Mouse (Mus musculus): Measurements from ENCODE around the gene Kcnd1. TPM values are rescaled to one million over a fixed set of nuclear protein-coding genes. Genes with fewer than 3 reads are reported as not detected.

The Kcnd1 gene
- total and polyA plus RNA-seq, 2 experiments, result 0.11 TPM; not detected in 1

- no peak overlapping the region for H3K4me3 ChIP-seq (ENCODE audit: insufficient read depth, low read depth, low read length)
- no peak overlapping the region for H3K27ac ChIP-seq (replicated peaks; ENCODE audit: insufficient read depth, low read depth, low read length)
- no peaks in the 10 kb centered on the region for H3K4me1 ChIP-seq (ENCODE audit: control insufficient read depth, insufficient read depth, low read length)
- H3K9ac ChIP-seq (ENCODE audit: low read depth, low read length), result no peak overlapping the region
- TF ChIP-seq POLR2A (IDR thresholded peaks at IDR 0.05; ENCODE audit: extremely low read depth, insufficient read depth, low read length) (no peak), CTCF (IDR thresholded peaks at IDR 0.05; ENCODE audit: low read depth, low read length) (no peak)
- DNase-seq (ENCODE audit: extremely low read depth, low read depth, low spot score), result no peak
- no peaks in the 10 kb centered on the region for H3K79me2 ChIP-seq (ENCODE audit: control insufficient read depth, insufficient read depth, low read length)
- H3K27me3 ChIP-seq (ENCODE audit: control insufficient read depth, insufficient read depth, low read length), result no peaks in the 10 kb centered on the region
- 31% methylated on average over 3 of the region's 3 CpGs for WGBS
- H3K36me3 ChIP-seq (ENCODE audit: control insufficient read depth, insufficient read depth, low read length), result no peaks in the 10 kb centered on the region
Measured at GRCm38 (mm10) chrX:7779294-7779693, 42.8 kb upstream of the Kcnd1 start.

DNA sequence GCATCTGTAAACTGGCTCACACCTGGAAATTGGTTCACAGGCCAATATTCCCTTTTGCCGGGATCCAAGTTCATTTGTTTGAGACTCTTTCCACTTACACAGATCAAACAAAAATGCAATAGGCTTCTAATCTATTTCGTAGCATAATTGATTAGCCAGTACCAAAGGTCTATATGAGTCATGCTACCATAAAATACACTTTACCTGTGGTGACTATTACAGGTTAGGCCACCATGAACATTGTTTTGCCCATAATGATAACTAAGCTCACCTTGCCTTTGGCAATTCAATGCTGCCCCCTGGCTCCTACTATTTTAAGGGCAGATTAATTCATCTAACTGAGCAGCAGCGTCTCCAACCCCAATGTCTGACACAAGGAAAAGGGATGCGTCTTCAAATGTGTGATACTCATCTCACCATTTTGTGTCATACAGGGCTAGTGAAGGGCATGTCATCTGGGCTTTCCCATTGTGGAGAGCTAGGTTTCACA, 39.4 kb upstream of the Kcnd1 start:
- H3K27ac ChIP-seq (replicated peaks; ENCODE audit: insufficient read depth, low read depth, low read length), result no peak overlapping the region
- H3K36me3 ChIP-seq (ENCODE audit: control insufficient read depth, insufficient read depth, low read length), result no peaks in the 10 kb centered on the region
- no peak for DNase-seq (ENCODE audit: extremely low read depth, low read depth, low spot score)
- H3K4me3 ChIP-seq (ENCODE audit: insufficient read depth, low read depth, low read length), result no peak overlapping the region
- no peak overlapping the region for H3K9ac ChIP-seq (ENCODE audit: low read depth, low read length)
- H3K4me1 ChIP-seq (ENCODE audit: control insufficient read depth, insufficient read depth, low read length), result no peaks in the 10 kb centered on the region
- H3K79me2 ChIP-seq (ENCODE audit: control insufficient read depth, insufficient read depth, low read length), result no peaks in the 10 kb centered on the region
- WGBS, result 50% methylated on average over 4 of the region's 4 CpGs
- TF ChIP-seq POLR2A (IDR thresholded peaks at IDR 0.05; ENCODE audit: extremely low read depth, insufficient read depth, low read length), result no peak
- H3K27me3 ChIP-seq (ENCODE audit: control insufficient read depth, insufficient read depth, low read length), result no peaks in the 10 kb centered on the region

DNA sequence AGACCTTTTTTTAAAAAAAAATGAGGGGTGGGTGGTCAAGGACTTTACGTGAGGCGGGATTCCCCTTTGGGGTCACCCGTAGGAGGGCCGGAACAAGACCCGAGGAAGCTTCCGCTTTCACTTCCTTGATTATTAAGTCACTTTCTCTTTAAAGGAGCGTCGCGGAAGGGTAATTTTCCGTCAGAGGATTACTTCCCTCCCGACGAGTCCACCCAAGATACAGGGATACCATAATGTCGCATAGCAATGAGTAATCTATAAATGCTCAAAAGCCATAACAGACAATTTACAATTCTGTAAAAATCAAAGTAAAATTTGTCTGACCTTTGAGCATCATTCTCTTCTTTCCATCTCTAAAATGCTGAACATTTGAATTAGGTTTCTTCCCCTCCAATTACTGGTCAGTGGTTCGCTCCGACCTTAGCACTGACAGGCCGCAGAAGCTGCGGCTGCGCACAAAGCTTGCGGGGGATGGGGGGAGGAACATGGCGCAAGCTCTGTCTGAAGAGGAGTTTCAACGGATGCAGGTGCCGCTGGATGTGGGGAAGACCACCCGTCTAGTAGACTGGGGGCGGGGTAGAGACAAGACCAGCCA, 32.5 kb upstream of the Kcnd1 start, which contains the start of gene Gripap1:
TSS of gene Gripap1 (plus strand) at position 224 of the 595 bp plus-strand sequence.
- H3K27me3 ChIP-seq (ENCODE audit: control insufficient read depth, insufficient read depth, low read length), result no peaks in the 10 kb centered on the region
- TF ChIP-seq CTCF (IDR thresholded peaks at IDR 0.05; ENCODE audit: low read depth, low read length) (no peak), POLR2A (IDR thresholded peaks at IDR 0.05; ENCODE audit: extremely low read depth, insufficient read depth, low read length) (peak; percentile 44; the same call in 1 of the 2 replicates)
- peak; percentile 89 for DNase-seq (ENCODE audit: extremely low read depth, low read depth, low spot score)
- H3K27ac ChIP-seq (replicated peaks; ENCODE audit: insufficient read depth, low read depth, low read length), result peak within 1 kb of the TSS; percentile 60
- WGBS, result under 1% methylated on average over 24 of the region's 24 CpGs
- peak within 1 kb of the TSS; percentile 84 for H3K4me3 ChIP-seq (ENCODE audit: insufficient read depth, low read depth, low read length)
- peaks cover 7% of the 10 kb centered on the region; the same call in 1 of the 2 replicates for H3K4me1 ChIP-seq (ENCODE audit: control insufficient read depth, insufficient read depth, low read length)
- no peaks in the 10 kb centered on the region; the same call in 1 of the 2 replicates for H3K79me2 ChIP-seq (ENCODE audit: control insufficient read depth, insufficient read depth, low read length)
- H3K36me3 ChIP-seq (ENCODE audit: control insufficient read depth, insufficient read depth, low read length), result peaks cover 6% of the 10 kb centered on the region
- peak within 1 kb of the TSS; percentile 79 for H3K9ac ChIP-seq (ENCODE audit: low read depth, low read length)

DNA sequence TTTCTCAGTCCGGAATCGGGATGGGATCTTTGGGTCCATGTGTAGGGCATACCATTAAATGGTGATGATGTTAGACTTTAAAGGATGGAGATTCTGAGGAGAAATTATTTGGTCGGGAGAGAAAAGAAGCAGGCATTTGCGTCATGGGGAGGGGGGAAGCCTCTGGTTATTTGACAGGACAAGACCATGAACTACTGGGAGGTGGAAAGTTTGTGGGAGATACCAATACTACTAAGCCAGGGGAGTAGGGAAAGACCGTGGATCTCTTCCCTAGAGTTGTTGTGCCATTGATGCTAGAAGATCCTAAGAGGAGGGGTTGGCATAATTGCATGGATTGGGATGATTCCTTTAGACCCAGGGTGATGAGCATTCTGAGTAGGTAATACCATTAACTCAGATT, 31.8 kb upstream of the Kcnd1 start:
- TF ChIP-seq POLR2A (IDR thresholded peaks at IDR 0.05; ENCODE audit: extremely low read depth, insufficient read depth, low read length) (no peak), CTCF (IDR thresholded peaks at IDR 0.05; ENCODE audit: low read depth, low read length) (no peak)
- H3K27ac ChIP-seq (replicated peaks; ENCODE audit: insufficient read depth, low read depth, low read length), result peak overlapping the region; percentile 60
- H3K79me2 ChIP-seq (ENCODE audit: control insufficient read depth, insufficient read depth, low read length), result no peaks in the 10 kb centered on the region; the same call in 1 of the 2 replicates
- H3K27me3 ChIP-seq (ENCODE audit: control insufficient read depth, insufficient read depth, low read length), result no peaks in the 10 kb centered on the region
- DNase-seq (ENCODE audit: extremely low read depth, low read depth, low spot score), result no peak
- 4% methylated on average over 5 of the region's 5 CpGs for WGBS
- H3K36me3 ChIP-seq (ENCODE audit: control insufficient read depth, insufficient read depth, low read length), result peaks cover 6% of the 10 kb centered on the region
- H3K4me1 ChIP-seq (ENCODE audit: control insufficient read depth, insufficient read depth, low read length), result peaks cover 7% of the 10 kb centered on the region; the same call in 1 of the 2 replicates
- peak overlapping the region; percentile 79 for H3K9ac ChIP-seq (ENCODE audit: low read depth, low read length)
- H3K4me3 ChIP-seq (ENCODE audit: insufficient read depth, low read depth, low read length), result peak overlapping the region; percentile 84

- WGBS, result 54% methylated on average over 3 of the region's 3 CpGs
- no peak for TF ChIP-seq CTCF (IDR thresholded peaks at IDR 0.05; ENCODE audit: low read depth, low read length)
- TF ChIP-seq POLR2A (IDR thresholded peaks at IDR 0.05; ENCODE audit: extremely low read depth, insufficient read depth, low read length), result no peak
- H3K27me3 ChIP-seq (ENCODE audit: control insufficient read depth, insufficient read depth, low read length), result no peaks in the 10 kb centered on the region
Measured at GRCm38 (mm10) chrX:7793361-7793760, 28.7 kb upstream of the Kcnd1 start.

DNA sequence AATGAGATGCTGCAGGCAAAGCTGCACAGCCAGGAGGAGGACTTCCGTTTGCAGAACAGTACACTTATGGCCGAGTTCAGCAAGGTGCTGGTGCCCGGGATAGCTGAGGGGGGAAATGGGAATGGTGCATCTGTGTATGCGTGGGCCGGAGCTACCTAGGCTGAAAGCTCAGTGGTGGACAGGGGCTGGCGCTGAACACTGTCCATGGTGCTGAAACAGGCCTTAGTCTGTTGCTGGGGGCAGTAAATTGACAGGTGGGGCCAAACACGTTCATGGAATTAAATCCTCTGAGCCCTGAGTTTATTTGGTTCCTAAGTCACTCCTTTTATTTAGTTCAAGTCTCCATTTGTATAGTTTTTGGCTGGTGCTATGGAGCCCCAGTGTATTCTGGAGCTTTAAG, 27.1 kb upstream of the Kcnd1 start:
- no peaks in the 10 kb centered on the region for H3K27me3 ChIP-seq (ENCODE audit: control insufficient read depth, insufficient read depth, low read length)
- H3K4me3 ChIP-seq (ENCODE audit: insufficient read depth, low read depth, low read length), result no peak overlapping the region
- TF ChIP-seq CTCF (IDR thresholded peaks at IDR 0.05; ENCODE audit: low read depth, low read length) (no peak), POLR2A (IDR thresholded peaks at IDR 0.05; ENCODE audit: extremely low read depth, insufficient read depth, low read length) (no peak)
- H3K27ac ChIP-seq (replicated peaks; ENCODE audit: insufficient read depth, low read depth, low read length), result no peak overlapping the region
- no peaks in the 10 kb centered on the region; the same call in 1 of the 2 replicates for H3K79me2 ChIP-seq (ENCODE audit: control insufficient read depth, insufficient read depth, low read length)
- WGBS, result 43% methylated on average over 7 of the region's 7 CpGs
- DNase-seq (ENCODE audit: extremely low read depth, low read depth, low spot score), result no peak
- H3K9ac ChIP-seq (ENCODE audit: low read depth, low read length), result no peak overlapping the region
- peaks cover 17% of the 10 kb centered on the region for H3K36me3 ChIP-seq (ENCODE audit: control insufficient read depth, insufficient read depth, low read length)
- H3K4me1 ChIP-seq (ENCODE audit: control insufficient read depth, insufficient read depth, low read length), result peaks cover 7% of the 10 kb centered on the region; the same call in 1 of the 2 replicates

More at GRCm38 (mm10) chrX:7793361-7793760, 28.7 kb upstream of the Kcnd1 start:
- Histone ChIP-seq H3K9ac (ENCODE audit: low read depth, low read length) (no peak overlapping the region), H3K79me2 (ENCODE audit: control insufficient read depth, insufficient read depth, low read length) (no peaks in the 10 kb centered on the region; the same call in 1 of the 2 replicates), H3K27ac (replicated peaks; ENCODE audit: insufficient read depth, low read depth, low read length) (no peak overlapping the region), H3K36me3 (ENCODE audit: control insufficient read depth, insufficient read depth, low read length) (peaks cover 9% of the 10 kb centered on the region), H3K4me3 (ENCODE audit: insufficient read depth, low read depth, low read length) (no peak overlapping the region), H3K4me1 (ENCODE audit: control insufficient read depth, insufficient read depth, low read length) (peaks cover 7% of the 10 kb centered on the region; the same call in 1 of the 2 replicates)
- peak; percentile 20 for DNase-seq (ENCODE audit: extremely low read depth, low read depth, low spot score)
